Mouse (Mus musculus) intestine, embryonic 16.5 days (tissue): ENCODE data around the gene Carmil1. TPM values are rescaled to one million over a fixed set of nuclear protein-coding genes. Genes with fewer than 3 reads are reported as not detected.

Experiments
- ATAC-seq: fragments of 200-750 bp; cut with Nextera tagmentation; 2 replicates; pipeline ENCODE4 v1.8.0; 2017; ENCODE audit warnings: moderate TSS enrichment, moderate library complexity
- H3K27ac ChIP-seq: fragments of 300-500 bp; sonication (generic); 2 replicates; pipeline ENCODE4 v1.5.1; 2014; ENCODE audit warnings: mild to moderate bottlenecking, low read length
- H3K27me3 ChIP-seq: fragments of 300-500 bp; sonication (generic); replicated peaks from 2 replicates; pipeline ENCODE4 v1.6.1; 2014; ENCODE audit warnings: low read length, control low read depth, mixed read lengths; ENCODE audit not compliant: control insufficient read depth, insufficient read depth
- H3K36me3 ChIP-seq: fragments of 300-500 bp; sonication (generic); 2 replicates; pipeline ENCODE4 v1.6.1; 2014; ENCODE audit warnings: low read length, control low read depth; ENCODE audit not compliant: control insufficient read depth, insufficient read depth
- H3K4me1 ChIP-seq: fragments of 300-500 bp; sonication (generic); 2 replicates; pipeline ENCODE4 v1.6.1; 2014; ENCODE audit warnings: low read length, control low read depth, mixed read lengths; ENCODE audit not compliant: control insufficient read depth, insufficient read depth
- H3K4me2 ChIP-seq: fragments of 300-500 bp; sonication (generic); 2 replicates; pipeline ENCODE4 v1.6.1; 2014; ENCODE audit warnings: low read depth, low read length, control low read depth
- H3K4me3 ChIP-seq: fragments of 300-500 bp; sonication (generic); 2 replicates; pipeline ENCODE4 v1.5.1; 2014; ENCODE audit warnings: mild to moderate bottlenecking, low read length
- H3K9ac ChIP-seq: fragments of 300-500 bp; sonication (generic); 2 replicates; pipeline ENCODE4 v1.6.1; 2014; ENCODE audit warnings: low read depth, low read length
- H3K9me3 ChIP-seq: fragments of 300-500 bp; sonication (generic); 2 replicates; pipeline ENCODE4 v1.6.1; 2016; ENCODE audit warnings: low read length, control low read depth; ENCODE audit not compliant: control insufficient read depth
- WGBS: fragments of 180-500 bp; shearing (Covaris S2); extraction: QIAGEN DNeasy Blood & Tissue Kit; methylation state at CpG from one replicate; pipeline ENCODE4 v1.1.7; 2014; 5-methylcytosine and 5-hydroxymethylcytosine counted together
- polyA plus RNA-seq: library from polyadenylated mRNA; unstranded; fragments of >200 nt; fragmentation: Nextera tagmentation; extraction: Ambion mirVana; gene quantifications from 2 replicates; pipeline ENCODE4 v1.2.1, GENCODE M21; 2015

Carmil1 gene
- polyA plus RNA-seq, 1 experiment from 2014 or later: 33.1 TPM

GRCm38 (mm10) chr13:24177600-24177999 lies 103.0 kb downstream of the Carmil1 start:
- 69% methylated on average over 5 of the region's 5 CpGs for WGBS
- 0 out of 2 replicates have a peak, but pooled peaks cover under 1% of the 10 kb centered on the region for H3K4me1 ChIP-seq
- no peak overlapping the region for H3K27ac ChIP-seq
- ATAC-seq: no peak
- no peaks in the 10 kb centered on the region for H3K9me3 ChIP-seq
- H3K9ac ChIP-seq: no peak overlapping the region
- no peaks in the 10 kb centered on the region for H3K36me3 ChIP-seq
- no peak overlapping the region for H3K4me3 ChIP-seq
- no peaks in the 10 kb centered on the region for H3K27me3 ChIP-seq
- no peak overlapping the region for H3K4me2 ChIP-seq

- Histone ChIP-seq H3K9ac (no peak overlapping the region), H3K36me3 (no peaks in the 10 kb centered on the region), H3K4me1 (no peaks in the 10 kb centered on the region), H3K9me3 (no peaks in the 10 kb centered on the region), H3K4me2 (no peak overlapping the region), H3K4me3 (no peak overlapping the region), H3K27ac (no peak overlapping the region), H3K27me3 (no peaks in the 10 kb centered on the region)
- WGBS: 65% methylated on average over 4 of the region's 4 CpGs
- ATAC-seq: no peak
Measured at GRCm38 (mm10) chr13:24176835-24177234, 103.8 kb downstream of the Carmil1 start.

DNA sequence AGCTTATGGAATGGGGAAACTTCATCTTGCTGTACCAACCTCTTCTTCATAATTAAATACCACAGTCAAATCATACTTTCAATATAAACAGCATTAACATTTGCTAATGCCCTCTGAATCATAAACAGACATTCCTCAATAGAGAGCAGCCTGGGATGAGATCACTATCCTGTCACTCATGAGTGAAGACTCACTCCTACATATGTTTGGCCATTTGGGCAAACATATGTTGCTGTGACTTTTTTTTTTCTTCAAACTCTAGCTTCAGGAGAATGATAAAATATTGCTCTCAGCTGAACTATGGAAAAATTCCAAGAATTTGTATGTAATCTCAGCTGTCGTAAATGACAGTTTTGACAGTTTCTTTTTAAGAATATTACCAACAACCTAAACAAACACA lies 110.9 kb downstream of the Carmil1 start:
- no peak overlapping the region for H3K4me3 ChIP-seq
- no peak overlapping the region for H3K27ac ChIP-seq
- H3K27me3 ChIP-seq: no peaks in the 10 kb centered on the region
- H3K36me3 ChIP-seq: no peaks in the 10 kb centered on the region
- no peak for ATAC-seq
- H3K4me1 ChIP-seq: no peaks in the 10 kb centered on the region
- H3K9me3 ChIP-seq: no peaks in the 10 kb centered on the region
- no peak overlapping the region for H3K9ac ChIP-seq
- 88% methylated on average over 1 of the region's 1 CpGs for WGBS
- H3K4me2 ChIP-seq: no peak overlapping the region

DNA sequence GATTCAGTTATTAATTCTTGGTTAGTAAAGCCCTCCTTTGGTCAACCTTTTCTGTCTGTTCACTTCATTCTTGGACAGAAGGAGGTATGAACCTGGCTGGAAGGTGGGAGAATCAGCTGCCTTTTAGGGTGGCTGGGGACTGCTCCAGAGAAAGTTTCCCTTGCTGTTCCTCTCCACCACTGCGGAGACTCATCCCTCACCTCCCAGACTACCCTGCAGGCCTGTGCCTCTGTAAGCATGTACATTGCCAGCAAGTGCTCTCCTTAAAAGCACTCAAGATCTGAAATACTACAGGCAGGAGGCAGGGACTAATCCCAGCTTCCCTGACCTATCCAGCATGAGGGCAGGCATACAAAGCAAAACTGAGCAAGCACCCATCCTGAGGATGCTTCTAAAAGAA lies 117.2 kb downstream of the Carmil1 start:
- H3K36me3 ChIP-seq: 0 out of 2 replicates have a peak, but pooled peaks cover 3% of the 10 kb centered on the region
- H3K9me3 ChIP-seq: no peaks in the 10 kb centered on the region
- no peak overlapping the region for H3K9ac ChIP-seq
- no peaks in the 10 kb centered on the region for H3K27me3 ChIP-seq
- WGBS: 100% methylated on average over 1 of the region's 1 CpGs
- ATAC-seq: no peak
- no peak overlapping the region for H3K4me2 ChIP-seq
- no peak overlapping the region for H3K27ac ChIP-seq
- H3K4me3 ChIP-seq: no peak overlapping the region
- peaks cover 6% of the 10 kb centered on the region; the same call in 1 of the 2 replicates for H3K4me1 ChIP-seq

DNA sequence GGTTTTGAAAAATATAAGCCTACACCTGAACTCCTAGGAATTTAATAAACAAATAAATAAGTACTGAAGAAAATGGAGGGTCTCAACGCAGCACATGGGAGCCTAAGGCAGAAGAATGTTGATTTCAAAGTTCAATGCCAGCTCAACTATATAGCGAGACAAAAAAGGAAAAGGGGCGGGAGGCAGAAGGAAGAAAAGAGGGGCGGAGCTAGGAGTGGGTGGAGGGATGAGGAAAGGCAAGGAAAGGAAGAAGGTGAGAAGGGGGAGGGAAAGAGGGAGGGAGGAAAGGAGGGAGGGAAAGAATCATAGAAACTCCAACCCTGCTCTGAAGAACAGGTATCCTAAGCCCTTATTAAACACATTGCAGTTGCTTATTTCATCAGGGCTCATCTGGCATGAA lies 119.5 kb downstream of the Carmil1 start:
- no peak overlapping the region for H3K4me2 ChIP-seq
- H3K27ac ChIP-seq: no peak overlapping the region
- WGBS: 81% methylated on average over 4 of the region's 4 CpGs
- no peaks in the 10 kb centered on the region for H3K9me3 ChIP-seq
- no peak overlapping the region for H3K9ac ChIP-seq
- H3K27me3 ChIP-seq: no peaks in the 10 kb centered on the region
- H3K36me3 ChIP-seq: 0 out of 2 replicates have a peak, but pooled peaks cover 3% of the 10 kb centered on the region
- H3K4me1 ChIP-seq: peaks cover 6% of the 10 kb centered on the region; the same call in 1 of the 2 replicates
- ATAC-seq: peak; percentile 54
- H3K4me3 ChIP-seq: no peak overlapping the region

DNA sequence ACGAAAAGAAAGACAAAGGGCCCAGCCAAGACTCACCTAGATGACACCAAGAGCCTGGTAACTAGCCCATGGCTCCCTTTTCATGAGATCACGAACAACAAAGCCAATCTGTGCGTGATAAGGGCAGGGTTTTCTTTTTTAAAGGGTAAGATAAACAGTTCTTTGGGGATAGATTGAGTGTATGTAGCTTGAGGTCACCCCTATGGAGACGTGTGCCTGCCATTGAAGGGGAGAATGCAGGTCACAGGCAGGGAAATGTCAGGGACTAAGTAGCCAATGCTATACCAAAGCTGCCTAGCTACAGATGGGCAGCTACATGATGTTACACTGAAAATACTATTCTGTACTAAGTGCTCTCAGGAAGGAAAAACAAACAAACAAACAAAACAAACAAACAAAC lies 120.6 kb downstream of the Carmil1 start:
- peak; percentile 44 for ATAC-seq
- H3K4me2 ChIP-seq: no peak overlapping the region
- 0 out of 2 replicates have a peak, but pooled peaks cover 3% of the 10 kb centered on the region for H3K36me3 ChIP-seq
- peaks cover 6% of the 10 kb centered on the region; the same call in 1 of the 2 replicates for H3K4me1 ChIP-seq
- no peak overlapping the region for H3K27ac ChIP-seq
- 64% methylated on average over 4 of the region's 4 CpGs for WGBS
- H3K27me3 ChIP-seq: no peaks in the 10 kb centered on the region
- no peak overlapping the region for H3K9ac ChIP-seq
- no peak overlapping the region for H3K4me3 ChIP-seq
- no peaks in the 10 kb centered on the region for H3K9me3 ChIP-seq

DNA sequence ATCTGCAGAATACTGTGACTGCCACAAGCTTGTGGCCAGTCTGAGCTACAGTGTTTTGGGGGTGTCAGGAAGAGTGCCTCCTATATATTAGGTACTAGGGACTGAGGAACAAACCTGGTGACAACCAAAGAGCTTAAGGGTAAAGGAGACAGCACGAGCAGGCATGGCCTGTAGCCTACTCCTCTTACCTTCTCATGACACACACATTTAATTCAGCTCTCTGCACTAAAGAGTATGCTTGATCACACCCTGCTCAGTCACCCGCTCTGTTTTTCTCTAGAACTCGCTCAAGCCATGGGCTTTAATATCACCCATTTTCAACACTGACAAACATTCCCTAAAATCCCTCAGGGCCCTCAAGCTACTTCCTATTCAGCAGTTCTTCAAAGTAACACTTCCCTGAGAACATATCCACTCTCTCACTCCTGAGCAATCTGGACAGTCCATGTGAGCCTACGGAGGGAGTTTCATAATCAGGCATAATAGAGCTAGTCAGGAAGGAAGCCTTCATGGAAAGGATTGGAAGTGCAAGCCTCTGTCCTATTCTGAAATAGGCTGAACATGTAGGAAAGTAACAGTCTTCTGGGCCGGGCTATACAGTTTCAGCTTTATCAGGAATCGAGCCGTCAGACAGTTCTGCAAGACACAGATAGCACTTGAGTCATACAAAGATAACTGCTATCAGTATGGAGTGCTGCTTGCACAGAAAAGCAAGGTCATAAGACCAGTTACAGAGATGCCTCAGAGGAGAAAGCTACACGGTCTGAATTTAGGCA lies 121.2 kb downstream of the Carmil1 start:
- Histone ChIP-seq H3K27ac (no peak overlapping the region), H3K9me3 (no peaks in the 10 kb centered on the region), H3K9ac (no peak overlapping the region), H3K27me3 (no peaks in the 10 kb centered on the region), H3K4me1 (peaks cover 6% of the 10 kb centered on the region; the same call in 1 of the 2 replicates), H3K36me3 (0 out of 2 replicates have a peak, but pooled peaks cover 2% of the 10 kb centered on the region), H3K4me3 (no peak overlapping the region), H3K4me2 (no peak overlapping the region)
- WGBS: 74% methylated on average over 8 of the region's 8 CpGs
- ATAC-seq: peak; percentile 92

GRCm38 (mm10) chr13:24157560-24158011 lies 123.0 kb downstream of the Carmil1 start:
- Histone ChIP-seq H3K4me3 (no peak overlapping the region), H3K36me3 (no peaks in the 10 kb centered on the region), H3K4me2 (no peak overlapping the region), H3K9ac (no peak overlapping the region), H3K9me3 (no peaks in the 10 kb centered on the region), H3K27me3 (no peaks in the 10 kb centered on the region), H3K4me1 (peaks cover 6% of the 10 kb centered on the region; the same call in 1 of the 2 replicates), H3K27ac (no peak overlapping the region)
- 92% methylated on average over 10 of the region's 10 CpGs for WGBS
- no peak for ATAC-seq

DNA sequence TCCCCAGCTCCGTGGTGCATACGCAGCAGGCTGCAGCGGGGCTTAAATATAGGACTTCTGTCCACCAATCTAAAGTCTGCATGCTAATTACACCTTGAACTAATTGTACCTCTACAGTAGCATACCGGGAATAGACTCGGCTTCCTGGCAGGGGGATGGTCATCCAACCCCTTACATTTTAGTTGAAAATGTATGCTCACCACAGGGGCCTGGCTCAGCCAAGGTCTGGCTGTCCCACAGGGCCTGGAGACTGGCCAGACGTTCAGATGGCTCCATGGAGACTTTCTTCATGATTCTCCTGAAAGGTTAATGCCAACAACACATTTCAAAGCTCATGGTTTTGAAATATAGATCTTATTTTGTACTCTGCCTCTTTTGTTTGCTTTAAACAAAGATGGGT lies 125.4 kb downstream of the Carmil1 start:
- H3K27me3 ChIP-seq: no peaks in the 10 kb centered on the region
- H3K4me3 ChIP-seq: no peak overlapping the region
- 46% methylated on average over 6 of the region's 6 CpGs for WGBS
- H3K9ac ChIP-seq: no peak overlapping the region
- no peak for ATAC-seq
- no peak overlapping the region for H3K4me2 ChIP-seq
- H3K27ac ChIP-seq: no peak overlapping the region
- 0 out of 2 replicates have a peak, but pooled peaks cover 2% of the 10 kb centered on the region for H3K4me1 ChIP-seq
- H3K36me3 ChIP-seq: no peaks in the 10 kb centered on the region
- no peaks in the 10 kb centered on the region for H3K9me3 ChIP-seq
